Mouse (Mus musculus): ENCODE data around the gene Cabp4.

Gene Cabp4

GRCm38 (mm10) chr19:4143759-4144268, at the start of gene Cabp4:
Cabp4 (minus strand) TSS chr19:4144033.
- DNase-seq (ENCODE audit: low read depth, low spot score): no peak

- DNase-seq (ENCODE audit: low read depth, low spot score): no peak
Observed at GRCm38 (mm10) chr19:4193129-4193528, 49.3 kb upstream of the Cabp4 start.

GRCm38 (mm10) chr19:4192251-4192985, 48.6 kb upstream of the Cabp4 start:
- DNase-seq (ENCODE audit: low read depth, low spot score): peak; percentile 64

GRCm38 (mm10) chr19:4191528-4192250, 47.9 kb upstream of the Cabp4 start, which contains the start of gene Ppp1ca:
Ppp1ca (plus strand) TSS chr19:4192065.
- peak; percentile 94 for DNase-seq (ENCODE audit: low read depth, low spot score)

- no peak for DNase-seq (ENCODE audit: low read depth, low spot score)
Observed at GRCm38 (mm10) chr19:4190831-4191334, 47.0 kb upstream of the Cabp4 start, which contains the start of gene Tbc1d10c. Tbc1d10c (minus strand) TSS chr19:4191284.

- DNase-seq (ENCODE audit: low read depth, low spot score): no peak
Observed at GRCm38 (mm10) chr19:4189051-4189620, 45.3 kb upstream of the Cabp4 start.

GRCm38 (mm10) chr19:4187303-4187702, 43.5 kb upstream of the Cabp4 start:
- DNase-seq (ENCODE audit: low read depth, low spot score): no peak

- DNase-seq (ENCODE audit: low read depth, low spot score): no peak
Observed at GRCm38 (mm10) chr19:4184976-4185975, 41.4 kb upstream of the Cabp4 start.

- DNase-seq (ENCODE audit: low read depth, low spot score): no peak
Observed at GRCm38 (mm10) chr19:4183689-4184088, 39.9 kb upstream of the Cabp4 start.

GRCm38 (mm10) chr19:4181892-4182291, 38.1 kb upstream of the Cabp4 start:
- peak; percentile 51 for DNase-seq (ENCODE audit: low read depth, low spot score)

GRCm38 (mm10) chr19:4180411-4180810, 36.6 kb upstream of the Cabp4 start:
- DNase-seq (ENCODE audit: low read depth, low spot score): no peak

GRCm38 (mm10) chr19:4175368-4175947, 31.6 kb upstream of the Cabp4 start, which contains the start of gene Carns1:
Carns1 (minus strand) TSS chr19:4175479.
- no peak for DNase-seq (ENCODE audit: low read depth, low spot score)

- DNase-seq (ENCODE audit: low read depth, low spot score): no peak
Observed at GRCm38 (mm10) chr19:4172925-4173324, 29.1 kb upstream of the Cabp4 start.

- DNase-seq (ENCODE audit: low read depth, low spot score): no peak
Observed at GRCm38 (mm10) chr19:4171393-4172290, 27.8 kb upstream of the Cabp4 start.

GRCm38 (mm10) chr19:4170723-4171392, 27.0 kb upstream of the Cabp4 start:
- DNase-seq (ENCODE audit: low read depth, low spot score): no peak

GRCm38 (mm10) chr19:4169810-4170209, 26.0 kb upstream of the Cabp4 start:
- DNase-seq (ENCODE audit: low read depth, low spot score): no peak

- peak; percentile 98 for DNase-seq (ENCODE audit: low read depth, low spot score)
Observed at GRCm38 (mm10) chr19:4169378-4169784, 25.5 kb upstream of the Cabp4 start.

- no peak for DNase-seq (ENCODE audit: low read depth, low spot score)
Observed at GRCm38 (mm10) chr19:4166678-4167476, 23.0 kb upstream of the Cabp4 start.

Data from 3T3-L1 (cell line).